Mouse (Mus musculus): ENCODE measurements around the gene Gucd1.

DNA sequence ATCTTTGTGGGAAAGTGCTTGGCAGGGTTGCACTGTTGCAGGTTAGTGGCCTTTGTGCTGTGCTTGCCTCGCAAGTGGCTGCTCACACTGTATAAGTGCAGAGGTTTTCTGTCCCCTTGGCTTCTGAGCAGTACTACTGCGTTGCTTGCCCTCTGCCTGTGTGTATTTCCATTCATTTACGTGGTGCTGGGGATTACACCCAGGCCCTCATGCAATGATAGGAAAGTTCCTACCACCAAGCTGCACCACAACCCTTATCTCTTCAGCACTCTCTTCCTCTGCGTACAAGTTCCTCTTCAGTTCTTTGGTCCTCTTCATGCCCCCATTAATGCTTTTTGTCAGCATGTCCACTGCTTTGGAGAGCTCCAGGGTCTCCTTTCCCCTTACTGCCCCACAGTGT, 215.8 kb downstream of the Gucd1 start:
- TF ChIP-seq CTCF (IDR thresholded peaks at IDR 0.05; ENCODE audit: insufficient read depth, low read length) (no peak), POLR2A (IDR thresholded peaks at IDR 0.05; ENCODE audit: borderline replicate concordance, extremely low read depth, low read depth, low read length) (no peak)
